Mouse (Mus musculus): ENCODE measurements at regions not wholly inside any gene's neighbourhood (a gene's known extent, or its start where the extent isn't known, plus 50 kb on each side); places are given as distances from the start of the nearest gene placed in this dataset.
A peak's percentile ranks its signal among the peaks of the same experiment; 100 is the strongest.
"Not testable (repeated sequence)": the region's sequence is repeated elsewhere in the genome, so short reads cannot be mapped to it uniquely, and the experiment has no call there.

- no peak for DNase-seq (ENCODE audit: low spot score)
Observed at GRCm38 (mm10) chr1:128535537-128536150, 56.4 kb downstream of the Cxcr4 start.

GRCm38 (mm10) chr1:128532632-128533031 is 59.5 kb downstream of the Cxcr4 start:
- DNase-seq (ENCODE audit: low spot score): peak; percentile 9

- DNase-seq (ENCODE audit: low spot score): no peak
Observed at GRCm38 (mm10) chr1:128529808-128530545, 62.1 kb downstream of the Cxcr4 start.

GRCm38 (mm10) chr1:128519234-128519633 is 72.9 kb downstream of the Cxcr4 start:
- DNase-seq (ENCODE audit: low spot score): no peak

- no peak for DNase-seq (ENCODE audit: low spot score)
Observed at GRCm38 (mm10) chr1:128518514-128518913, 73.6 kb downstream of the Cxcr4 start.

GRCm38 (mm10) chr1:128517351-128517750 is 74.7 kb downstream of the Cxcr4 start:
- no peak for DNase-seq (ENCODE audit: low spot score)

GRCm38 (mm10) chr1:128514327-128514726 is 77.8 kb downstream of the Cxcr4 start:
- DNase-seq (ENCODE audit: low spot score): no peak

GRCm38 (mm10) chr1:128513911-128514310 is 78.2 kb downstream of the Cxcr4 start:
- no peak for DNase-seq (ENCODE audit: low spot score)

- DNase-seq (ENCODE audit: low spot score): no peak
Observed at GRCm38 (mm10) chr1:128513153-128513552, 78.9 kb downstream of the Cxcr4 start.

- DNase-seq (ENCODE audit: low spot score): no peak
Observed at GRCm38 (mm10) chr1:128508816-128509461, 83.2 kb downstream of the Cxcr4 start.

- no peak for DNase-seq (ENCODE audit: low spot score)
Observed at GRCm38 (mm10) chr1:128506551-128507313, 85.4 kb downstream of the Cxcr4 start.

GRCm38 (mm10) chr1:128504371-128504770 is 87.2 kb upstream of the Dars start:
- no peak for DNase-seq (ENCODE audit: low spot score)

- DNase-seq (ENCODE audit: low spot score): no peak
Observed at GRCm38 (mm10) chr1:128498042-128498772, 81.0 kb upstream of the Dars start.

GRCm38 (mm10) chr1:128492251-128492650 is 75.1 kb upstream of the Dars start:
- no peak for DNase-seq (ENCODE audit: low spot score)

- not testable (repeated sequence) for DNase-seq (ENCODE audit: low spot score)
Observed at GRCm38 (mm10) chr1:128487181-128487580, 70.0 kb upstream of the Dars start.

- no peak for DNase-seq (ENCODE audit: low spot score)
Observed at GRCm38 (mm10) chr1:128478376-128478775, 61.2 kb upstream of the Dars start.

GRCm38 (mm10) chr1:128477653-128478052 is 60.5 kb upstream of the Dars start:
- no peak for DNase-seq (ENCODE audit: low spot score)

GRCm38 (mm10) chr1:128472713-128473230 is 55.6 kb upstream of the Dars start:
- DNase-seq (ENCODE audit: low spot score): no peak

- DNase-seq (ENCODE audit: low spot score): peak; percentile 58
Observed at GRCm38 (mm10) chr1:128472022-128472712, 55.0 kb upstream of the Dars start.

GRCm38 (mm10) chr1:128470786-128471185 is 53.6 kb upstream of the Dars start:
- DNase-seq (ENCODE audit: low spot score): no peak

GRCm38 (mm10) chr1:128469054-128469453 is 51.9 kb upstream of the Dars start:
- no peak for DNase-seq (ENCODE audit: low spot score)
